Mouse (Mus musculus) kidney, embryonic 16.5 days (tissue): ENCODE results near the gene Esp22. TPM values are rescaled to one million over a fixed set of nuclear protein-coding genes. Genes with fewer than 3 reads are reported as not detected.
"Not testable (repeated sequence)": the region's sequence is repeated elsewhere in the genome, so short reads cannot be mapped to it uniquely, and the experiment has no call there.

Experiments
- ATAC-seq: fragments of 200-750 bp; cut with Nextera tagmentation; 2 replicates; pipeline ENCODE4 v1.8.0; 2017; ENCODE audit warnings: moderate TSS enrichment; ENCODE audit not compliant: low FRiP score, low TSS enrichment
- H3K27ac ChIP-seq: fragments of 300-500 bp; sonication (generic); 2 replicates; pipeline ENCODE4 v1.5.1; 2014; ENCODE audit warnings: low read length
- H3K27me3 ChIP-seq: fragments of 300-500 bp; sonication (generic); 2 replicates; pipeline ENCODE4 v1.6.1; 2014; ENCODE audit warnings: low read length, control low read depth, mixed read lengths; ENCODE audit not compliant: insufficient read depth
- H3K36me3 ChIP-seq: fragments of 300-500 bp; sonication (generic); 2 replicates; pipeline ENCODE4 v1.6.1; 2014; ENCODE audit warnings: low read length, control low read depth, mixed read lengths; ENCODE audit not compliant: insufficient read depth
- H3K4me1 ChIP-seq: fragments of 300-500 bp; sonication (generic); 2 replicates; pipeline ENCODE4 v1.6.1; 2014; ENCODE audit warnings: low read length, control low read depth, mixed read lengths; ENCODE audit not compliant: insufficient read depth
- H3K4me2 ChIP-seq: fragments of 300-500 bp; sonication (generic); replicated peaks from 2 replicates; pipeline ENCODE4 v1.6.1; 2014; ENCODE audit warnings: low read depth, low read length
- H3K4me3 ChIP-seq: fragments of 300-500 bp; sonication (generic); 2 replicates; pipeline ENCODE4 v1.5.1; 2014; ENCODE audit warnings: mild to moderate bottlenecking, low read length
- H3K9ac ChIP-seq: fragments of 300-500 bp; sonication (generic); replicated peaks from 2 replicates; pipeline ENCODE4 v1.6.1; 2014; ENCODE audit warnings: low read length
- H3K9me3 ChIP-seq: fragments of 300-500 bp; sonication (generic); 2 replicates; pipeline ENCODE4 v1.6.1; 2016; ENCODE audit warnings: low read length, control low read depth
- WGBS: fragments of 180-500 bp; shearing (Covaris S2); extraction: QIAGEN DNeasy Blood & Tissue Kit; methylation state at CpG from one replicate; pipeline ENCODE4 v1.1.7; 2014; 5-methylcytosine and 5-hydroxymethylcytosine counted together
- polyA plus RNA-seq: library from polyadenylated mRNA; unstranded; fragments of >200 nt; fragmentation: Nextera tagmentation; extraction: Ambion mirVana; gene quantifications from 2 replicates; pipeline ENCODE4 v1.2.1, GENCODE M21; 2015

Gene Esp22
- polyA plus RNA-seq: not detected in 2 replicates

- no peak within 1 kb of the TSS for H3K4me2 ChIP-seq
- H3K27me3 ChIP-seq: no peaks in the 10 kb centered on the region
- ATAC-seq: no peak
- H3K27ac ChIP-seq: no peak within 1 kb of the TSS
- peaks cover 10% of the 10 kb centered on the region; the same call in 1 of the 2 replicates for H3K9me3 ChIP-seq
- no peak within 1 kb of the TSS for H3K4me3 ChIP-seq
- H3K9ac ChIP-seq: no peak within 1 kb of the TSS
- H3K36me3 ChIP-seq: no peaks in the 10 kb centered on the region
- WGBS: 90% methylated on average over 1 of the region's 1 CpGs
- no peaks in the 10 kb centered on the region for H3K4me1 ChIP-seq
Observed at GRCm38 (mm10) chr17:39095034-39095433, at the start of gene Esp22. TSS of gene Esp22 (plus strand) at chr17:39095334.

- Histone ChIP-seq H3K4me2 (no peak overlapping the region), H3K27me3 (no peaks in the 10 kb centered on the region), H3K4me1 (no peaks in the 10 kb centered on the region), H3K9me3 (peaks cover 18% of the 10 kb centered on the region), H3K9ac (no peak overlapping the region), H3K36me3 (no peaks in the 10 kb centered on the region), H3K4me3 (no peak overlapping the region), H3K27ac (no peak overlapping the region)
- ATAC-seq: no peak
Observed at GRCm38 (mm10) chr17:39063641-39064040, 31.5 kb upstream of the Esp22 start.

- 53% methylated on average over 1 of the region's 1 CpGs for WGBS
- no peak within 1 kb of the TSS for H3K9ac ChIP-seq
- no peaks in the 10 kb centered on the region for H3K27me3 ChIP-seq
- no peaks in the 10 kb centered on the region for H3K4me1 ChIP-seq
- H3K27ac ChIP-seq: no peak within 1 kb of the TSS
- no peak within 1 kb of the TSS for H3K4me3 ChIP-seq
- no peaks in the 10 kb centered on the region for H3K36me3 ChIP-seq
- ATAC-seq: no peak
- peaks cover 9% of the 10 kb centered on the region for H3K9me3 ChIP-seq
- no peak within 1 kb of the TSS for H3K4me2 ChIP-seq
Observed at GRCm38 (mm10) chr17:39076937-39077336, 18.2 kb upstream of the Esp22 start, which contains the start of gene Esp23. TSS of gene Esp23 (minus strand) at chr17:39077037.

GRCm38 (mm10) chr17:39107126-39107525 is 12.0 kb downstream of the Esp22 start:
- H3K9me3 ChIP-seq, H3K27ac ChIP-seq, H3K4me1 ChIP-seq, H3K36me3 ChIP-seq, H3K27me3 ChIP-seq, ATAC-seq, H3K4me2 ChIP-seq, H3K9ac ChIP-seq, H3K4me3 ChIP-seq: not testable (repeated sequence)
- 77% methylated on average over 11 of the region's 11 CpGs for WGBS

- H3K27ac ChIP-seq, H3K9ac ChIP-seq, H3K4me3 ChIP-seq, H3K27me3 ChIP-seq, ATAC-seq, H3K9me3 ChIP-seq, H3K4me1 ChIP-seq, H3K4me2 ChIP-seq, H3K36me3 ChIP-seq: not testable (repeated sequence)
- WGBS: 73% methylated on average over 12 of the region's 12 CpGs
Observed at GRCm38 (mm10) chr17:39129156-39129555, 34.0 kb downstream of the Esp22 start.

Other genes starting within 250 kb of the Esp22 start
- not detected in 2 replicates for gene Esp24, start 58.6 kb upstream of the Esp22 start, polyA plus RNA-seq
- not detected in 2 replicates for gene Gm21903, start 52.0 kb upstream of the Esp22 start, polyA plus RNA-seq
- not detected in 2 replicates for gene Esp23, start 18.3 kb upstream of the Esp22 start, polyA plus RNA-seq